Mouse (Mus musculus) adrenal gland, adult 2 months (tissue): ENCODE data around the gene Mboat7. TPM values are rescaled to one million over a fixed set of nuclear protein-coding genes. Genes with fewer than 3 reads are reported as not detected.
A peak's percentile ranks its signal among the peaks of the same experiment; 100 is the strongest.
"Not testable (repeated sequence)": the region's sequence is repeated elsewhere in the genome, so short reads cannot be mapped to it uniquely, and the experiment has no call there.

Experiments
- DNase-seq: peaks from one replicate; pipeline ENCODE4 v3.0.0; 2021
- long read RNA-seq: library from polyadenylated mRNA; stranded (forward); transcript quantifications from one replicate; pipeline ENCODE4 v2.0.0, GENCODE M21; 2021
- polyA plus RNA-seq: library from polyadenylated mRNA; depleted of rRNA; stranded (reverse); fragments of >200 nt; gene quantifications from 2 replicates; pipeline ENCODE4 v1.2.3, GENCODE M21; 2012; rRNA removed
- total RNA-seq, 2 experiments: library from RNA; stranded (reverse); gene quantifications; 2 replicates each; pipeline ENCODE4 v1.2.3; 2021

Gene Mboat7
- 10 to 100 TPM; 65.4 to 74.4 TPM for total RNA-seq
- 102 and 133 TPM in 2 replicates for polyA plus RNA-seq
- long read RNA-seq, transcript Mboat7-201 (8 exons, 2,878 nt) = major isoform, 37 of 57 reads
- long read RNA-seq, partial matches to known transcripts = 4 of 57 reads
- long read RNA-seq, other reads (novel, unspliced or antisense) = 14 of 57 reads

GRCm38 (mm10) chr7:3692987-3693808 lies at the start of gene Mboat7:
Mboat7 (minus strand) TSS chr7:3693523.
- DNase-seq = peak; percentile 98

GRCm38 (mm10) chr7:3732675-3733074 lies 39.4 kb upstream of the Mboat7 start:
- DNase-seq = not testable (repeated sequence)

GRCm38 (mm10) chr7:3725459-3725858 lies 32.1 kb upstream of the Mboat7 start:
- DNase-seq = not testable (repeated sequence)

- not testable (repeated sequence) for DNase-seq
Measured at GRCm38 (mm10) chr7:3720268-3720667, 26.9 kb upstream of the Mboat7 start, which contains the start of gene Pirb. Pirb (minus strand) TSS chr7:3720391.

GRCm38 (mm10) chr7:3715249-3715648 lies 21.9 kb upstream of the Mboat7 start:
- no peak for DNase-seq

DNA sequence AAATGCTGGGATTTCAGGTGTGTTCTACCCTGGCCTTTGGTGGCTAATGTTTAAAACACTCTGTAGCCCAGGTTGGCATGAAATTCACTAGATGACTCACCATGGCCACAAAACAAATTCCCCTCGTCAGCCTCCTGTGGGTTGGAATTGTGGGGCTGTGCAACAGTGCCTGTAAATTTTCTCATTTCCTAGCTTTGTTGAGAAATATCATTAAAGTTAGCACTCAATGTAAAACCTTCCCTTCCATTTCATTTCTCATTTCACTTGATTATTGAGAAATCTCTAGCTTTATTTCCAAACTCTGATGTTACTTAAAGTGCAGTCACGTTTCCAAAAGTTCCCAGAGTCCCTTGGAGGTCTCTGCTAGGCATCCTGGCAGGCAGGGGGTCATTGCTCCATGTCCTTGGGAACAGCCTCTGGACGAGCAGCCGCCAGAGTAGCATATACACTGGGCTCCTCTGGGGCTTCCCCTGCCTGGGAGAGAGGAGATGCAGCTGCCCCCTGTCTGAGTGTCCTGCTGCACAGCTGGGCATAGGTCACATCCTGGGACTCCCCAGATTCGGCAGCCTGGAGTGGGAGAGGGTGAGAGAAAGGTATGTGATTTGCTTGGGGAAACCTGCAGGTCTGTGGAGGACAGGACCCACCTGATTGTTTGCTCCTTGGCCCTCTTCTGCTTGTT lies 19.1 kb upstream of the Mboat7 start:
- no peak for DNase-seq

- no peak for DNase-seq
Measured at GRCm38 (mm10) chr7:3709000-3709399, 15.7 kb upstream of the Mboat7 start.

GRCm38 (mm10) chr7:3708447-3708980 lies 15.2 kb upstream of the Mboat7 start:
- DNase-seq = not testable (repeated sequence)

DNA sequence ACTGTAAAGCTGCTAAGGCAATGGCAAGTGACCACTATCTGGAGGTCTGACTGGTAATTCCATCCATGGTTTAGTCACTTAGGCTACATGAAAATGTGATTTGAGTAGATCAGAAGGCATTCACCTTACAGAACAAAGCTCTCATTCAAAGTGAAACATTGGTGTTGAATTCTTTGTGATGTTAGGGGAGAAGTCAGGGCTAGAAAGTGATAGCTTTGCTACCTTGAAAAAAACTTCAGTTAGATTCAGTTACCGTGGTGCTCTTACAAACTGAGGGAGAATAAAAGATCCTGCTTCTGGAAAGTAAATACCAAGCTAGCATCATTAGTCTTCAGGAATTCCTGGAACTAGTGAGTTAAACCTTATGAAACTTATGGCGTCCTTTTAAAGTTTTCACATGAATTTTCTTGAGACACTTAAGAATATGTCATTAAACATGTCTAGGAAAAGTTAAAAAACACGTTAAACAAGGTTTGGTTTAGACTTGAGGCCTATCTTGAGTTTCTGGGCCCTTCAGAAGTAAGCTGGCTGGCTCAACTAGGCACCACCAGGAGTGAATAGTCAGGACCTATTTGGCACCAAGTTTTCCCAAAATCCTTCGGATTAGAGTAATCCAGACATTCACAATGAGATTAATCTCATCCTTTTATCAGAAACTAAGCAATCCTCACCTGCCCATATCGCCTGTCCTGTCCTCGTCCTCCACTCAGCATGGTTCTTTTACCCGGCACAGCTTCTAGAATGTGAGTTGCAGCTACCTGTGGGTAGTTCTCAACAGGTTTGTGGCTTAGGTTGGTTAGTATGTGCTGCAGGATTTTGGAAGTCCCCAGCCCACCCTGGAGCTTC lies 14.5 kb upstream of the Mboat7 start:
- DNase-seq = no peak

DNA sequence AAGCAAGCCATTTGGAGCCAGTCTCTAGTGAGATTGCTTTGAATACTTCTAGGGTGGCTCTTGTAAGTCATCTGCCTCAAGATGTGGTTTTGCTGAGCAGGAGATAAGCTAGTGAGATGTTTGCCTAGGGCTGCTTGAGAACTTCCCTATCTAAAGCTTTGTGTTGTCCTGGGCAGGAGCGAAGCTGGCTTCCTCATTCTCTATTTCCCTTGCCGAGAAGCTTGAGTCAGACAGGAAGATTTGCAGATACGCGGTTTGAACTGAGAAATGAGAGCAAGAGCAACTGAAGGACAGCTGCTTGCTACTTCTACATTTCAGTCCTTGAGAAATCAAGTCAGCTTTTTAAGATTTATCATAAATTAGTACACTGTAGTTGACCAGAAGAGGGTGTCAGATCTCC lies 13.7 kb upstream of the Mboat7 start:
- no peak for DNase-seq

DNA sequence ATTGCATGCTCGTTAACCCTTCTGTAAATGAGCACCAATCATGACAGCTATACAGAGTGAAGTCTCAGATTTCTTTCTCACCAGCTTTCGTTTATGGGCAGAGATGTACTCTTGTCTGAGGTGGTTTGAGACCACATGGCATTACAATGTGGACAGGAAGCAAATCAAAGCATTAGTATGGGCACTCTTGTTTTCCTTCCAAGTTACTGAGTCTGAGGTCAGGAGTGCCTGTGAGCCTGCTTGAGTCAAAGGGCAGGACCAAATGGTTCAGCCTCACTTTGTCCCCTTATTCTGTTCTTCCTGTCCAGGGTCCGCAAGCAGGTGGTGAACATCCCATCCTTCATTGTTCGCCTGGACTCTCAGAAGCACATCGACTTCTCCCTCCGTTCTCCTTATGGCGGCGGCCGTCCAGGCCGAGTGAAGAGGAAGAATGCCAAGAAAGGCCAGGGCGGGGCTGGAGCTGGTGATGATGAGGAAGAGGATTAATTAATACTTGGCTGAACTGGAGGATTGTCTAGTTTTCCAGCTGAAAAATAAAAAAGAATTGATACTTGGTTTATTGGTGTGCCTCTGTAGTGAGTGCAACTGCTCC lies 13.1 kb upstream of the Mboat7 start:
- DNase-seq = no peak

- DNase-seq = no peak
Measured at GRCm38 (mm10) chr7:3705911-3706310, 12.6 kb upstream of the Mboat7 start.

- DNase-seq = peak; percentile 36
Measured at GRCm38 (mm10) chr7:3705461-3705860, 12.1 kb upstream of the Mboat7 start.

DNA sequence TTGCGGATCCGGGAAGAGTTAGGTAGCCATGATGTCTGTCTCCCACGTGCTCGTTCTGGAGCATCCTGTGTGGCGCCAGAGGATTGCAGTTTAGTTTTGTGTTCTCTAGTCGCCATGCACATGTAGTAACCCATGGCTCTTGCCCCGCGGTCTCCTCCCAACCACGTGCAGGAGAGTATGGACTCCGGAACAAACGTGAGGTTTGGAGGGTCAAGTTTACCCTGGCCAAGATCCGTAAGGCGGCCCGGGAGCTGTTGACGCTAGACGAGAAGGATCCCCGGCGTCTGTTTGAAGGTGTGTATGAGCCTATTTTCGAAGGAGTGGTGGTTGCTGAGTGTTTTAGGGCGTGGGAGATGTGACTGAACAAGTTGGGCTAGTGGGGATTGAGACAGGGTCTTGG lies 11.2 kb upstream of the Mboat7 start:
- no peak for DNase-seq

- DNase-seq = peak; percentile 96
Measured at GRCm38 (mm10) chr7:3703879-3704441, 10.6 kb upstream of the Mboat7 start, which contains the start of gene Rps9. Rps9 (plus strand) TSS chr7:3703993.

DNA sequence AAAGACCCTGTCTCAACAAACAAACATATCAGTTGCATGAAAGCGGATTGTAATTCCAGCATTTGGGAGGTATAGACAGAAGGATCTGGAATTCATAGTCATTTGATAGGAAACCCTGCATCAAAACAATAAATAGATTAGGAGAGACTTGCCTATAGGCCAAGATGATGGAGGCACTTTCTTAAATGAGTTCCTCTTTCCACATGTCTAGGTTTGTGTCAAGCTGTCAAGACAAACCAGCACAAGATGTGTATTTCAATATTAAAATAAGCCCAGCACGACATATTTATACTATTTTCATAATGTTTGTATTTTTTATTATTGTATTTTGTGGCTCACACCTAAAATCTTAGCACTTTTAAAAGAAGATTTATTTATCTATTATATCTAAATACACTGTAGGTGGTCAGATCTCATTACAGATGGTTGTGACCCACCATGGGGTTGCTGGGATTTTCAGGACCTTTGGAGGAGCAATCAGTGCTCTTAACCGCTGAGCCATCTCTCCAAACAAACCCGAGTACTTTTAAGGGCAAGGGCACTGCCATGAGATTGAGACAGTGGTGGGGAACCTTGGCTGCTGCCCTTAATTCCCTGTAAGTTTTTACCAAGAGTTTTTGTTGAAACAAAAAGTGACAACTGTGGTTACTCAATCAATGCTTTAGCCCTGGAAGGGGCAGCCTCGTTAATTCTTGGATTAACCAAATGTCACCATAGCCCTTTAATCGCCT lies 10.0 kb upstream of the Mboat7 start:
- DNase-seq = no peak

DNA sequence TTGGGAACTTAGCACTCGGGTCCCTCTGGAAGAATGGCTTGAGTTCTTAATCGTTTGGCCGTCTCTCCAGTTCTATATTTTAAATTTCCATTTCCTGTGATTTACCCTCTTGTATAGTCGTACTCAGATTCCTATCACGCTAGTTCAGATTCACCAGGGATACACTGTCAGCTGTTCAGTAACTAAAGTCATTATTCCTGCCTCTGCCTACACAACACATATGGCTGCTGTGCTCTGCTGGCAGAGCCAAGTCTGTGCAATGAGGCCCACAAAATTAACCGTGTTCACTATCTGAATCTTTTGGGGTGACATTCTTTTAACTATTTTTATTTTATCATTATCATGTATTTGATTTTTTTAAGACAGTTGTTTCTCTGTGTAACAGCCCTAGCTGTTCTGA lies 5.1 kb upstream of the Mboat7 start:
- DNase-seq = no peak

GRCm38 (mm10) chr7:3694949-3695305 lies 1.6 kb upstream of the Mboat7 start:
- not testable (repeated sequence) for DNase-seq

DNA sequence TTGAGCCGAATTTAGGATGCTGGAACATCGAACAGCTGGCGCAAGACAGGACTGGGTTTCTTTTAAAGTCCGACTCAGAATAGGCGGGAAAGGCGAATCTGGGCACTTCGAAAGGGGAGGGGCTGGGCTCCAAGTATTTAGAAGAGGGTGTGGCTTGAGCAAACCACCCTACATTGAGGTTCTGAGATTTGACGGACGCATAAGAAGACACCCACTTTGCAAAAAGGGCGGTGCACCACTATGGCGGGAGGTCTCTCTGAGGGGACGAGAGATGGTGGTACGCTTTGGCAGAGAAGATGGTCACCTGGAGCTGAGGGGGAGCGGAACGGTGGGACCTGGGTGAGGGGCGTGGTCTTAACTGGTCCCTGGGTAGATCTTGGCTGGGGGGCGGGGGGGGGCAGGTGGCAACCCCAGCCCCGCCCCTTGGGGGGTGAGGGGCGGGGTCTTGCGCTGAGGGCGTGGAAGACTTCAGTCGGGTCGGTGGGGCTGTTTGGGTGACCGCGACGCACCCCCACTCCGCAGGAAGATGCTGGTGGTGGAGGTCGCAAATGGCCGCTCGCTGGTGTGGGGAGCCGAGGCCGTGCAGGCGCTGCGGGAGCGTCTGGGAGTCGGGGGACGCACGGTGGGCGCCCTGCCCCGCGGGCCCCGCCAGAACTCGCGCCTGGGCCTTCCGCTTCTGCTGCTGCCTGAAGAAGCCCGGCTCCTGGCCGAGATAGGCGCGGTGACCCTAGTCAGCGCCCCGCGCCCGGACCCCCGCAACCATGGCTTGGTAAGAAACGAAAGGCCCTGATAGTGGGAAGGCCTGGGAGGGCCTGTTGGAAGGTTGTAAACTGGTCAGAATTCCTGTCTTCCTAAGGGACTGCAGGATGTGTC lies 989 bp upstream of the Mboat7 start:
- peak; percentile 86 for DNase-seq

DNA sequence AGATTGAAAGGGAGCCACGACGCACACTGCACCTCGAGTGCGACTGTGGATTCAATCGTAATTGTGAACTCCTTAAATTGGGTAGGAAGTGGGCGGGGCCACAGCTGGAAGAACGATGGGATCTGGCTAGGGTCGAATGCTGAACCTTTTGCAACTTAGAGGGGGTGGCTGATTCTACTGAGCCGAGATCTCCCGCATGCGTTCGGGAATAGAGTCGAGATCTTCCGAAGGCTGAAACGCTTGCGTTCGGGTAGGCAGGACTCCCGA lies 419 bp upstream of the Mboat7 start:
- no peak for DNase-seq
